Mouse (Mus musculus): ENCODE measurements around the gene Neurod6. TPM values are rescaled to one million over a fixed set of nuclear protein-coding genes. Genes with fewer than 3 reads are reported as not detected.

Neurod6 gene
- polyA plus RNA-seq, 1 experiment from 2014 or later, result 1.0 TPM

GRCm38 (mm10) chr6:55677326-55677725, 3.7 kb downstream of the Neurod6 start:
- 14% methylated on average over 8 of the region's 8 CpGs for WGBS
- H3K27ac ChIP-seq, result no peak overlapping the region

DNA sequence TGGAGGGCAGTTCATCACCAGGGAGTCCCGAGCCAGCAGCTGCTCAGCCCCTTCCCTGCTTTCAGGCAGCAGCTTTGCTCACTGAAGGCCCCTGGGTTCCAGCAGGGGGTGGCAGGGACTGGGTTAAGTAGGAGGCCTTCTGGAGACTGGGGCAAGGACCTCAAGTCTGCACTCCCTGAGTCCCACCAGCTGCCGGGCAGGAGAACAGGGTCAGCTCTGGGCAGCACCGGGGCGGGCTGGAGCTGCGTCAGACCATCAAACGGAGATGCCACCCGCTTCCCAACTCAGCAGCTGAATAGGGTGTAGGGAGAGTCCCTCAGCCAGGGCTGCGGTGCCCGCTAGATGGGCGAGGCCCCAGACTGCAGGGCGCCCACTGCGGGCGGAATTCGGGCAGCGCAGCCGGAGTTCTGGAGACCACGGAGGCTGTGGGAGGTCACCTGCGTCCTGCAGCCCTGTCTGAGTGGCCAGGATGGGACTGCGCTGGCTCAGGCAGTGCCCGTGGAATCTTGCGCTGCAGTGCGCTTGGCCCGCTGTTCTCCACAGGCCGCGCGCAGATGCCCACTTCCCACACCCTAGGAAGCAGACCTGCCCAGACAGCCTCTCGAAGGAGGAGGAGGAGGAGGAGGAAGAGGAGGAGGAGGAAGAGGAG, 4.3 kb downstream of the Neurod6 start:
- Histone ChIP-seq H3K27ac (no peak overlapping the region), H3K9ac (peak overlapping the region; percentile 59), H3K4me2 (peak overlapping the region; percentile 65), H3K9me3 (no peaks in the 10 kb centered on the region), H3K36me3 (no peaks in the 10 kb centered on the region), H3K4me3 (peak overlapping the region; percentile 38), H3K4me1 (peaks cover 9% of the 10 kb centered on the region), H3K27me3 (peaks cover 49% of the 10 kb centered on the region)
- 4% methylated on average over 27 of the region's 27 CpGs for WGBS
- ATAC-seq (ENCODE audit: insufficient number of reproducible peaks, insufficient read depth, low FRiP score, low TSS enrichment, low read depth), result peak; percentile 79

More at GRCm38 (mm10) chr6:55677326-55677725, 3.7 kb downstream of the Neurod6 start:
- Histone ChIP-seq H3K4me2 (peak overlapping the region; percentile 65), H3K36me3 (no peaks in the 10 kb centered on the region), H3K9ac (no peak overlapping the region), H3K4me3 (peak overlapping the region; percentile 38), H3K9me3 (no peaks in the 10 kb centered on the region), H3K27me3 (peaks cover 49% of the 10 kb centered on the region), H3K4me1 (peaks cover 9% of the 10 kb centered on the region)
- ATAC-seq (ENCODE audit: insufficient number of reproducible peaks, insufficient read depth, low FRiP score, low TSS enrichment, low read depth), result no peak

GRCm38 (mm10) chr6:55676141-55676662, 4.9 kb downstream of the Neurod6 start:
- no peak for ATAC-seq (ENCODE audit: insufficient number of reproducible peaks, insufficient read depth, low FRiP score, low TSS enrichment, low read depth)
- peak overlapping the region; percentile 59; the same call in 1 of the 2 replicates for H3K9ac ChIP-seq
- no peak overlapping the region for H3K27ac ChIP-seq
- H3K36me3 ChIP-seq, result no peaks in the 10 kb centered on the region
- peak overlapping the region; percentile 65; the same call in 1 of the 2 replicates for H3K4me2 ChIP-seq
- peaks cover 9% of the 10 kb centered on the region for H3K4me1 ChIP-seq
- H3K27me3 ChIP-seq, result peaks cover 47% of the 10 kb centered on the region
- WGBS, result 62% methylated on average over 6 of the region's 6 CpGs
- H3K9me3 ChIP-seq, result no peaks in the 10 kb centered on the region
- peak overlapping the region; percentile 38; the same call in 1 of the 2 replicates for H3K4me3 ChIP-seq

DNA sequence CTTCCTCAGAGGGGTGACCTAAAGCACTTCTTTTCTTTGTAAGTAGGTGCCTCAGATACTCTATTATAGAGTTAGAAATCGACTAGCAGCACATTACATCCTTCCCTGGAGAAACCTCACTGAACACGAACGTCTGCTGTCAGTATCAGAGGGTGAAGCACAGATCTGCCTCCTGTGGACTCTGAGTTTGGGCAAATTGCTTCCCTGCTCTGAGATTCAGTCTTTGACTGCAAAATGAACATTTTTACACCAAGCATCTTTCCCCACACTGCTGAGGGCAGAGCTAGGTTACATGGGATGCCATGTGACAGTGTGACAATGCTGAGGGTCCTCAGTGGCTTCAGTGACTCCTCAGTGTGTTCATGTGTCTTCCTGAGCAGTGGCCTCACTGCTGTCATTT, 13.3 kb downstream of the Neurod6 start:
- H3K27me3 ChIP-seq, result 0 out of 2 replicates have a peak, but pooled peaks cover 4% of the 10 kb centered on the region
- no peak overlapping the region for H3K27ac ChIP-seq
- H3K9ac ChIP-seq, result no peak overlapping the region
- no peak for ATAC-seq (ENCODE audit: insufficient number of reproducible peaks, insufficient read depth, low FRiP score, low TSS enrichment, low read depth)
- H3K4me3 ChIP-seq, result no peak overlapping the region
- no peaks in the 10 kb centered on the region for H3K4me1 ChIP-seq
- no peak overlapping the region for H3K4me2 ChIP-seq
- WGBS, result 79% methylated on average over 3 of the region's 3 CpGs
- H3K9me3 ChIP-seq, result no peaks in the 10 kb centered on the region
- no peaks in the 10 kb centered on the region for H3K36me3 ChIP-seq

DNA sequence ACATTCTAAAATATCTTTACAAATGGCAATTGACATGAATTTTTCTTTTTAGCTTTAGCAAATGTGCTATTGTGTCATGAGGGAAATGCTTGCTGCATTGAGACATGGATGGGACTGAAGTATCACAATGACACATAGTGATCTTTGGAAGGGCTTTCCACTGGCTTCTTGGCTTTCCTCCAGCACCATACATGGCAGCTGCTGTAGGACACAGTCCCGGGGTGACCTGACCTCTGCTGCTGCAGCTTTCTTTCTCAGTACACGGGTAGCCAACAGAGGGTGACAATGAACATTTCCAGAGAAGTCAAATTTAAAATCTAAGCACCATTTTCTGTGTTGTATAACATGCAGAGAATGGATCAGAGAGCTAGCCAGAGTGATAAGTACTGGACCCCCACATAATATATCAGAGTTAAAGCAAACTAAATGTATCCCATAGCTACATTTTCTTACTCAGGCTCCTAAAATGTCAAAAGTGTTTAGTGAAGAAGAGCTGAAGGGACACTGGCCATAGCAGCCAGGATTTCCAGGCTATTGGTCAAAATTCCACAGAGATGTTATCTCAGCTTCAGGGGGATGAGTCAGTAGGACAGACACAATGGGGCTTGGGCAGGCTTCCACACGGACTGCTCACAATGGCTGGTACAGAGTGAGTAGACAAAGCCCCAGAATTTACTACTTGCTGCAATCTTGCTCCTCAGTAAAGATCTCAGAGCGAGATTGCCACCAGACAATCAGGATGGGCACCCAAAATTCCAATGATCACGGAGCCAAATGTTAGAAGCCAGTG, 19.7 kb downstream of the Neurod6 start:
- Histone ChIP-seq H3K4me2 (no peak overlapping the region), H3K9me3 (no peaks in the 10 kb centered on the region), H3K9ac (no peak overlapping the region), H3K4me1 (no peaks in the 10 kb centered on the region), H3K27ac (no peak overlapping the region), H3K36me3 (no peaks in the 10 kb centered on the region), H3K4me3 (no peak overlapping the region), H3K27me3 (no peaks in the 10 kb centered on the region)
- no peak for ATAC-seq (ENCODE audit: insufficient number of reproducible peaks, insufficient read depth, low FRiP score, low TSS enrichment, low read depth)
- WGBS, result 71% methylated on average over 5 of the region's 5 CpGs

DNA sequence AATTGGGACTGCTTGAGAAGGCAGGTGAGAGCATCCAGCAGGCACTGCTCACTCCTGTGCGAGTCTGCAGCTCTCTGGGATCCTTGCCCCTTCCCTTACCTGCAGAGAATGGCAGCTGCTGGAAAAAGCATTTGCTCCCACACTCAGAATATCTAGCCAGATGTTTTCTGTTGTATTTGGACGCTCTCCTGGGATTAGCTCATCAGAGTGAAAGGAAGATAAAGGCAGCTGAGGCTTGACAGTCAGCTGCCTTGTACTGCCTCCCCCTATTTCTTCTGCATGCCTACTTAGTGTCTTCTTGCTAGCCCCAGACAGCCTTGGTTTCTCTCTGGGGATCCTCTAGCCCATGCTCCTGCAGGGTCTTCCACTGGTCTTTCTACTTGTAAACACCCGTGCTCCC, 31.1 kb downstream of the Neurod6 start:
- Histone ChIP-seq H3K4me3 (no peak overlapping the region), H3K9me3 (no peaks in the 10 kb centered on the region), H3K4me1 (peaks cover 8% of the 10 kb centered on the region), H3K36me3 (no peaks in the 10 kb centered on the region), H3K4me2 (no peak overlapping the region), H3K9ac (no peak overlapping the region), H3K27ac (no peak overlapping the region), H3K27me3 (peaks cover 12% of the 10 kb centered on the region; the same call in 1 of the 2 replicates)
- no peak for ATAC-seq (ENCODE audit: insufficient number of reproducible peaks, insufficient read depth, low FRiP score, low TSS enrichment, low read depth)
- 59% methylated on average over 3 of the region's 3 CpGs for WGBS

DNA sequence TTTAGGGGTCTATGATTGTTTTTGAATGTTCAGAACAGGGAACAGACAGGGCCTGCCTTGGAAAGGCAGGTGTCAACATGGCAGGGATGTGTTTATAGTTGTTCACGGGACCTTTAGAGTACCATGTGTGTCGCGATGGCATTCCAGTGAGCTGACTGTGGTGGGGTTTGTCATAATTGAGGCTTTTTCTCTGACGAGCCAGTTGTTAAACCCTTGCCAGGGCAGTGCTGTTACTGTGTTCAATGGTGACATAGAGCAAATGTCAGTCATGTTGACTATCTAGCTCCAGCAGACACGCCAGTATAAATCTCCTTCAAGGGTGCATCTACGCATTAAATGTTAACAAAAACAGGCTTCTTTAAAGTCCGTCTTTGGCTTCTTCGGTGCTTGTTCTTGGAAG, 31.5 kb downstream of the Neurod6 start:
- Histone ChIP-seq H3K9ac (no peak overlapping the region), H3K36me3 (no peaks in the 10 kb centered on the region), H3K9me3 (no peaks in the 10 kb centered on the region), H3K4me1 (peaks cover 8% of the 10 kb centered on the region), H3K27ac (no peak overlapping the region), H3K27me3 (peaks cover 12% of the 10 kb centered on the region; the same call in 1 of the 2 replicates), H3K4me2 (no peak overlapping the region), H3K4me3 (no peak overlapping the region)
- no peak for ATAC-seq (ENCODE audit: insufficient number of reproducible peaks, insufficient read depth, low FRiP score, low TSS enrichment, low read depth)
- 72% methylated on average over 8 of the region's 8 CpGs for WGBS

DNA sequence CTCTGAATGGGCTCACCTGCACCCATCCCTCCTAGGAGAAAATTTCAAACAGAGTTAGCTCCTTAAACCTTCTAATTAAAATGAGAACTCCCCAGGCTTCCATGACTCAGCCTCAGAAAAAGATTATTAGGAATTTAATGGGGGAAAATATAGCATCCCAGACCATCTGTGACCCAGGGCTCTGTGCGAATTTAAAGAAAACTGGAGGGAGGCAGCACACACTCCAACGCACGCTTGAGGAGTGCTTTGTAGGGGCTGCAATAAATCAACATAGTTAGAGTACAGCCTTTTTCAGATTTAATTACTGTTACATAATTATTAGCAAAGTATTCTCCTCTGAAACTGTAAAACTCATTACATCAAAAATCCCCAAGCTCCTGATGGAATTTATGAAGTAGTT, 32.2 kb downstream of the Neurod6 start:
- Histone ChIP-seq H3K27ac (no peak overlapping the region), H3K9me3 (no peaks in the 10 kb centered on the region), H3K9ac (no peak overlapping the region), H3K4me2 (no peak overlapping the region), H3K36me3 (no peaks in the 10 kb centered on the region), H3K27me3 (peaks cover 12% of the 10 kb centered on the region; the same call in 1 of the 2 replicates), H3K4me3 (no peak overlapping the region), H3K4me1 (peaks cover 8% of the 10 kb centered on the region)
- 61% methylated on average over 3 of the region's 3 CpGs for WGBS
- no peak for ATAC-seq (ENCODE audit: insufficient number of reproducible peaks, insufficient read depth, low FRiP score, low TSS enrichment, low read depth)

- no peak for ATAC-seq (ENCODE audit: insufficient number of reproducible peaks, insufficient read depth, low FRiP score, low TSS enrichment, low read depth)
- H3K27ac ChIP-seq, result no peak overlapping the region
- WGBS, result 61% methylated on average over 8 of the region's 8 CpGs
These were observed 33.2 kb downstream of the Neurod6 start for GRCm38 (mm10) chr6:55647771-55648280.

GRCm38 (mm10) chr6:55646824-55647560, 34.1 kb downstream of the Neurod6 start:
- H3K4me1 ChIP-seq, result peaks cover 8% of the 10 kb centered on the region
- H3K9me3 ChIP-seq, result no peaks in the 10 kb centered on the region
- H3K27ac ChIP-seq, result no peak overlapping the region
- H3K9ac ChIP-seq, result no peak overlapping the region
- no peaks in the 10 kb centered on the region for H3K36me3 ChIP-seq
- no peak for ATAC-seq (ENCODE audit: insufficient number of reproducible peaks, insufficient read depth, low FRiP score, low TSS enrichment, low read depth)
- no peak overlapping the region for H3K4me3 ChIP-seq
- peaks cover 12% of the 10 kb centered on the region; the same call in 1 of the 2 replicates for H3K27me3 ChIP-seq
- no peak overlapping the region for H3K4me2 ChIP-seq
- 48% methylated on average over 9 of the region's 9 CpGs for WGBS

More at GRCm38 (mm10) chr6:55647771-55648280, 33.2 kb downstream of the Neurod6 start:
- Histone ChIP-seq H3K9me3 (no peaks in the 10 kb centered on the region), H3K4me2 (no peak overlapping the region), H3K4me3 (no peak overlapping the region), H3K36me3 (no peaks in the 10 kb centered on the region), H3K9ac (no peak overlapping the region), H3K27me3 (peaks cover 12% of the 10 kb centered on the region; the same call in 1 of the 2 replicates), H3K4me1 (peaks cover 8% of the 10 kb centered on the region)
